Mouse (Mus musculus): ENCODE measurements at regions not wholly inside any gene's neighbourhood (a gene's known extent, or its start where the extent isn't known, plus 50 kb on each side); places are given as distances from the start of the nearest gene placed in this dataset.

GRCm38 (mm10) chr3:31389955-31390354 is 79.8 kb upstream of the Slc7a14 start:
- DNase-seq (ENCODE audit: low read depth), result no peak

- DNase-seq (ENCODE audit: low read depth), result no peak
Measured at GRCm38 (mm10) chr3:31375678-31376077, 65.5 kb upstream of the Slc7a14 start.

- DNase-seq (ENCODE audit: low read depth), result no peak
Measured at GRCm38 (mm10) chr3:31374061-31374460, 63.9 kb upstream of the Slc7a14 start.

GRCm38 (mm10) chr3:31368259-31368658 is 58.1 kb upstream of the Slc7a14 start:
- DNase-seq (ENCODE audit: low read depth), result no peak
